Comparison of ENCODE assay signal across 20 mouse cellular contexts in the genomic region with DNA sequence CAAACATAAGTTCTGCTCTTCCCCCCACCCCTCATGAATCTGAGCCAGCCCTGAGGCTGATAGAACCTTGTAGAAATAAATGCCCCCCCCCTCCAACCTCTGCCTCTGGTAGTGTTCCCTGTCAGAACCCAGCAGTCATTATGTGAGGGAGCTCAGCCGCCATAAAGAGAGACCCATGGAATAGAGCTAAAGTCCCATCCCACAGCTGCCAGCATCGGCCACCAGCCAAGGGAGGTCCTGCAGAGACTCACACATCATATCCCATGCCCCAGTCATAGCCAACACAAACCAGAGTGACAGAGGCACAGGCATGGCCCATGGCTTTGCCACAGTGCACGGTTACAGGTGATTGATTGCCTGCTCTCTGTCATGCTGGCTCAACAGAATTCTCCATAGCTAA.
"Had no signal": no experiment of that assay in that cellular context is flagged by ENCODE, and none has a peak within 500 bp of the region (broad histone marks: within the 10 kb centered on the region; RNA-seq: fewer than 3 reads in every experiment).

No protein-coding gene starts in this region.

- H3K36me3 ChIP-seq: lung, embryonic 15.5 days; midbrain, embryonic 13.5 days; midbrain, embryonic 15.5 days; neural tube, embryonic 13.5 days; neural tube, embryonic 15.5 days had no signal

- H3K4me2 ChIP-seq: lung, embryonic 15.5 days; midbrain, embryonic 11.5 days; midbrain, embryonic 13.5 days; midbrain, embryonic 15.5 days; neural tube, embryonic 13.5 days; neural tube, embryonic 15.5 days had no signal

- H3K27me3 ChIP-seq: lung, embryonic 15.5 days; midbrain, embryonic 13.5 days; midbrain, embryonic 15.5 days; neural tube, embryonic 13.5 days; neural tube, embryonic 15.5 days had no signal

- H3K9me3 ChIP-seq: lung, embryonic 15.5 days; midbrain, embryonic 13.5 days; midbrain, embryonic 15.5 days; neural tube, embryonic 13.5 days; neural tube, embryonic 15.5 days had no signal

- H3K27ac ChIP-seq: lung, embryonic 15.5 days; macrophage; midbrain, embryonic 13.5 days; midbrain, embryonic 15.5 days; neural tube, embryonic 13.5 days; neural tube, embryonic 15.5 days had no signal

- DNase-seq: liver, postnatal 0 days; lung, adult 2 months; lung, postnatal 14 days; lung, postnatal 36 days; retina, postnatal 1 day; right cerebral cortex, adult 18-20 months; right cerebral cortex, postnatal 25 days; right cerebral cortex, postnatal 4 days; spleen, adult 18-20 months; thymus, adult 18-20 months; thymus, postnatal 14 days; thymus, postnatal 36 days had no signal

- H3K4me3 ChIP-seq: lung, embryonic 15.5 days; midbrain, embryonic 13.5 days; midbrain, embryonic 15.5 days; neural tube, embryonic 13.5 days; neural tube, embryonic 15.5 days had no signal

- ATAC-seq: liver, postnatal 0 days; lung, postnatal 0 days; midbrain, embryonic 13.5 days; midbrain, embryonic 15.5 days had no signal

- H3K9ac ChIP-seq: liver, postnatal 0 days; lung, embryonic 15.5 days; midbrain, embryonic 13.5 days; midbrain, embryonic 15.5 days; neural tube, embryonic 13.5 days; neural tube, embryonic 15.5 days had no signal
